Mouse (Mus musculus) spleen, postnatal 36 days (tissue): Measurements from ENCODE around the gene Acbd3.
A peak's percentile ranks its signal among the peaks of the same experiment; 100 is the strongest.

Experiments used
- DNase-seq, 2 experiments: peaks; one replicate each; pipeline ENCODE4 v3.0.0; 2022; ENCODE audit warnings: low spot score in 2 of 2, mixed read lengths in 1 of 2

Gene Acbd3

GRCm38 (mm10) chr1:180782906-180783579 is 57.2 kb downstream of the Acbd3 start:
- no peak for DNase-seq

GRCm38 (mm10) chr1:180783580-180783928 is 57.7 kb downstream of the Acbd3 start:
- DNase-seq = no peak

DNA sequence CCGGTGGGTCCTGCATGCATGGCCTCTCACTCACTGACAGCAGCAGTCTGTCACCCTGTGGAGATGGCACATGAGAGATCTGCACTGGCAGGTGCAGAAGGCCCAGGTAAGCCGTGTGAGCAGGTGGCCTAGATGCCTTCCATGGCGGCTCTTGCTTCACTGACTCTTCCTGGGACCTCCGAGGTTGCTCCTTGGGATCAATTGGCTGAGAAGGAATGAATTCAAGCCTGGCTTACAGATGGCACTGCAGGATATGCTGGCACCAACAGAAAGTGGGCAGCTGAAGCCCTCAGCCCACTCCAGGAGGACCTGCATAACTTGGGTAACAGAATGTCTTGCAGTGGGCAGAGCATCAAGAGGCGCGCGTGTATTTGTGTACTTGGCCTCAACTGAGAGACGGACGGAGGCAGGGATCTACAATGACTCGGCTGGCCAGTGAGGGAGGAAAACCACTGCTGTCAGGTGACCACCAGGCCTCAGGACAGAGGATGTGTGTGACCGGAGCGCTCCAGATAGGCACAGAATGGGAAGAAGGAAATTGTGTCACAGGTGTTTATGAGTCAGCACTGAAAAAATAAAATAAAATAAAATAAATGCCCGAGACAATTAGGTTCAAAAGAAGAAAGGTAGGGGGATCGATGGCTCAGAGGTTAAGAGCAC is 66.1 kb downstream of the Acbd3 start:
- no peak for DNase-seq

DNA sequence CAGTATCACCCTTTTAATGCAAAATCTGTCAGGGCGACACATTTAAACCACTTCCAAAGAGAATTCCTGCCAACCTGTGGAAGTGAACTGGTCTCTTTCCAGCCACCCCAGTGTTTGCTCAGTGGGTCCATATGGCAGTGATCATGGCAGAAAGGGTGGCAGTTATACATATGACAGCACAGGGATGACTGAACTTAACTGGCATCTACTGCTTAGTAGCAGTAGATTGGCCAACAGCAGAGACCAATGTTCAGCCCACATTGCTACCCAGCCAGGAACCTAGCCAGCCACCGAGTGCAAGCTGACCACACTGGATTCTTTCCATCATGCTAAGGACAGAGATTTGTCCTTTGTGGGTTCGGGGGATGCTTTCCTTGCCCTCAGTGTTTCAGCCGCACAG is 67.0 kb downstream of the Acbd3 start:
- DNase-seq = no peak

DNA sequence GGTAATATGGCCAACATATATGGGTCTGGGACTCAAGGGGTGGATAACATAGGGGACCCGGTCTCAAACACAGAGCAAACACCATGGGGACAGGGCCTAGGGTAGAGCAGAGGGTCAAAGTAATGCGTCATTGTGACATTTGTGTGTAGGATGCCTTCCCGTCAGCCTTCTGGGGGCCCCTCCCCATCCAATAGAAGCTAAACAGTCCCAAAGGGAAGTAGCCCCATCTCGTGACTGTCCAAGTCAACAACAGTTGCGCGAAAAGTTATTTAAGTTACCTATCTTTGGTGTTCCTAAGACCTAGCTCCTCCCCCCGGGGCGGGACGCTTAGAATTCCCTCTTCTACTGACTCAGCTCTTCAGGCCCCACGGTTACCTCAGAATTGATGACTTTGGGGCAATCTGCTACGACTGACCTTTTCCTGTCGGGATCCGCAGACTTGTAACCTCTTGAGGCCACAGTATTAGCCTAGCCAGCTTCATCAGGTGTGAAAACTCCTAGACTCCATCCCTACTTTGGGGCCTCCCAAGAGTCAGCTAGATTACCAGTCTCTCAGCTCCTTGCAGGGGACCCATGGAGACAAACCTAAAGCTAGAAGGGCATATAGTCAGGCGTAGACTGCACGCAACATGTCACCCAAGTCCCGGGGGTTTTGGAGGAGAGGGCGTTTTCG is 67.7 kb downstream of the Acbd3 start:
- DNase-seq = peak in 1 of 2 experiments; percentile 43

DNA sequence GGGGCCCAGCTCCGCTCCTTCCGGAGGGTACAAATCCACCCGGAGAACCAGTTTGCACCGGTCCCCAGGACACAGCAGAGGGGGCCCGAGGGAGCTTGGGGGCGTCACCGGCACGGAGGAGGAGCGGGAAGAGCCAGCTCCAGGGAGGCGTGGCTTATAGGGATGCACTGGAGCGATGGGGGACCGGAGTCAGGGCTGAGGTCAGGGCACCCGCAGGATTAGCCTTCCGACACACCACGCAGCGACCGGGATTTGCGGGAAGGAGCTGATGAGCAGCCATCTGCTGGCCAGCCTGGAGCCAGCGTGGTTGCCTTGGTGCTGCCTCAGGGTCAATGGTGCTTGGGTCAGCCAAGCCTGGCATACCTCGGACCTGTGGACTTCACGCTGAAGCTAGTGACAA is 68.3 kb downstream of the Acbd3 start:
- DNase-seq = no peak

DNA sequence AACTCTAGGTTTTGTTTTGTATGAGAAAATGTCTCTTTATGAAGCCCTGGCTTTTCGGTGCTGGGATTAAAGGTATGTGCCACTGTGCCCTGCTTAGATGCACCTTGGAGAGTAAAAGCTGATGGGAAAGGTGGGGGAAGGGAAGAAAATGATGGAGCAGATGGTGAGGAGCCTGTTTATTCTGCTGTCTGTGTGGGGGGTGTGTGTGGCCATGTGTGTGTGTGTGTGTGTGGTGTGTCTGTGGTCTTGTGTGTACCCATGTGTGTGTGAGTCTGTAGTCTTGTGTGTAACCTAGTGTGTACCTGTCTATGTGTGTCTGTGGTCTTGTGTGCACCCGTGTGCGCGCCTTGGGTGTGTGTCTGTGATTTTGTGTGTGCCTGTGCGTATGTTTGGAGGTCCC is 72.8 kb downstream of the Acbd3 start:
- DNase-seq = no peak

- no peak for DNase-seq
Observed at GRCm38 (mm10) chr1:180799253-180799652, 73.4 kb downstream of the Acbd3 start.

GRCm38 (mm10) chr1:180800022-180800421 is 74.2 kb downstream of the Acbd3 start:
- DNase-seq = no peak

GRCm38 (mm10) chr1:180800814-180801213 is 75.0 kb downstream of the Acbd3 start:
- DNase-seq = no peak

DNA sequence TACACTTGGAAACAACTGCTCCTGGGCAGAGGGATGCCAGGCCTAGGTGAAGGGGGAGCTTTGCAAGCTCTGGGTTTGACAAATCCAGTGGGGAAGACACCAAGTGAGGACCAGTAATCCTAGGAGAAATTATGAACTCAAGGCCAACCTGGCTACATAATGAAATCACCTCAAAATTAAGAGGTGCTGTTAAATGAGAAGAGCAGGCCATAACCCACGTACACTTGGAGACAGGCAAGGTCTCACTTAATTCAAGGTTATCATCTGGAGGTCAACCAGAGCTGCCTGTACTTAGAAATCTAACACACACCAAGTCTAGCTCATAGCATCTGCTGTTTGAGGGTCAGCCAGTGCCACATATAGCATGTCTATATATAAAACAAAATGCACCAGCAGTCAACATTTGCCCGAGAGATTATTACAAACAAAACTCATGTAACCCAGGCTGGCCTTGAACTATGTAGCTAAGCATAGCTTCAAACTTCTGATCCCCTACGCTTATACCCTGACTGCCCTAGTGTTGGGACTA is 75.7 kb downstream of the Acbd3 start:
- DNase-seq = no peak
